Mouse (Mus musculus): ENCODE measurements around the gene Ttf1. TPM values are rescaled to one million over a fixed set of nuclear protein-coding genes. Genes with fewer than 3 reads are reported as not detected.
"Not testable (repeated sequence)": the region's sequence is repeated elsewhere in the genome, so short reads cannot be mapped to it uniquely, and the experiment has no call there.

The Ttf1 gene
- polyA plus RNA-seq, 1 experiment from 2014 or later, result 7.1 TPM

DNA sequence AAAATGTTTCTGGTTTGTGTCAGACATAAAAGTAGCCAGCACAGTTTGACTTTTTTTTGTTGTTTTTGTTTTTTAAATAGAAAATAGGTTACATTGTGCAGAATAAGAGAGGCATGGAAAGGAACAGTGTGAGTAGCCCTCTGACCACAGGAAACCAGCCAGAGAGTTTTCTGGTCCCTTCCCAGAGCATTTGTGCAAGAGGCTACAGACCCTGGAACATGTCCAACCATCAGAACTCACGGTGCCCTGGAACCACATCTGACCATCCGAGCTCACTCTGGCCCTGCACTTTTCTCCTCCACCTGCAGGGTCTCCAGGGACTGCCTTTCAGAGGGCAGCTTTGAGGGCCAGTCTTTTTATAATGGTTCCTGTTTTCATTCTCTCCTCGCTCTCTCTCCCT is 21.9 kb downstream of the Ttf1 start:
- WGBS, result 57% methylated on average over 3 of the region's 3 CpGs
- Histone ChIP-seq H3K4me3 (ENCODE audit: low read length) (no peak overlapping the region), H3K4me1 (ENCODE audit: control insufficient read depth, insufficient read depth, low read length) (no peaks in the 10 kb centered on the region), H3K9me3 (replicated peaks; ENCODE audit: control insufficient read depth, low read length) (no peaks in the 10 kb centered on the region), H3K9ac (ENCODE audit: low read length) (no peak overlapping the region), H3K4me2 (ENCODE audit: low read depth, low read length) (no peak overlapping the region), H3K27ac (ENCODE audit: low read length) (no peak overlapping the region), H3K27me3 (ENCODE audit: control insufficient read depth, insufficient read depth, low read length) (no peaks in the 10 kb centered on the region), H3K36me3 (ENCODE audit: control insufficient read depth, insufficient read depth) (peaks cover 61% of the 10 kb centered on the region)
- ATAC-seq (replicated peaks; ENCODE audit: extremely low read depth, insufficient read depth, low FRiP score), result no peak

DNA sequence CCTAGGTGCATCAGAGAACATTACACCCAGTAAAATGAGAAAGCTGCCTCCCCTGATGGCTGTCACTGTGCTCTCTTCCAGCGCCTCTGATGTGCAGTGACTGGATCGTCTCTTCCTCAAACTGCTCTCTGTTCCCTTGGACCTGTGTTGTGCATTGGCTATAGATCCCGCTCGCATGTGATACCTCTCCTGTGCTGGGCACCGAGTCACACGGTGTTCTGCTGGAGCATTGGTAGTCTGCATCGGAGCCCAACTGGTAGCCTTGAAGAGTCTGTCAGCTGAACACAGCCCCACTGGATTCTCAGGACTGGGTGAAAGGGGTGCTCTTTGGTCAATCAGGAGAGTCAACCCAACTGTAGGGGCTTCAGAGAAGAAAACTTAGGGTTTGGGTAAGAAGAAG is 26.0 kb downstream of the Ttf1 start:
- H3K27me3 ChIP-seq (ENCODE audit: control insufficient read depth, insufficient read depth, low read length), result no peaks in the 10 kb centered on the region
- H3K4me2 ChIP-seq (ENCODE audit: low read depth, low read length), result no peak overlapping the region
- H3K9me3 ChIP-seq (replicated peaks; ENCODE audit: control insufficient read depth, low read length), result no peaks in the 10 kb centered on the region
- H3K4me3 ChIP-seq (ENCODE audit: low read length), result no peak overlapping the region
- H3K27ac ChIP-seq (ENCODE audit: low read length), result no peak overlapping the region
- WGBS, result 93% methylated on average over 7 of the region's 7 CpGs
- ATAC-seq (replicated peaks; ENCODE audit: extremely low read depth, insufficient read depth, low FRiP score), result no peak
- no peaks in the 10 kb centered on the region for H3K4me1 ChIP-seq (ENCODE audit: control insufficient read depth, insufficient read depth, low read length)
- H3K9ac ChIP-seq (ENCODE audit: low read length), result no peak overlapping the region
- H3K36me3 ChIP-seq (ENCODE audit: control insufficient read depth, insufficient read depth), result peaks cover 32% of the 10 kb centered on the region

DNA sequence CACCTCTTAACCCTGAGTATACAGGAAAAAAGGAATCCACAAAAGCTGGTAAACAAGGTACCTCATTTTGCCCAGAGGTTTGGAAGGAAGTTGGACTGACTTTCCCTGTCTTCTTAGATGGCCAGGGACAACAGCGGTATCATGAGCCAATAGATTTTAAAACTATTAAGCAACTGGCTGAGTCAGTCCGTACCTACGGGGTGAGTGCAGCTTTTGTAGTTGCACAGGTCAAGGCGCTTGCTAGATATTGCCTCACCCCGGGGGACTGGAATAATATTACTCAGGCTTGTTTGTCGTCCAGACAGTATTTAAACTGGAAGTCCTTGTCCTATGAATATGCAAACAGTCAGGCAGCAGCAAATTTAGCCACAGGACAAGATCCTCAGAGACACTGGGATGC is 29.2 kb downstream of the Ttf1 start:
- H3K27me3 ChIP-seq (ENCODE audit: control insufficient read depth, insufficient read depth, low read length); H3K9ac ChIP-seq (ENCODE audit: low read length): not testable (repeated sequence)
- 88% methylated on average over 6 of the region's 6 CpGs for WGBS

DNA sequence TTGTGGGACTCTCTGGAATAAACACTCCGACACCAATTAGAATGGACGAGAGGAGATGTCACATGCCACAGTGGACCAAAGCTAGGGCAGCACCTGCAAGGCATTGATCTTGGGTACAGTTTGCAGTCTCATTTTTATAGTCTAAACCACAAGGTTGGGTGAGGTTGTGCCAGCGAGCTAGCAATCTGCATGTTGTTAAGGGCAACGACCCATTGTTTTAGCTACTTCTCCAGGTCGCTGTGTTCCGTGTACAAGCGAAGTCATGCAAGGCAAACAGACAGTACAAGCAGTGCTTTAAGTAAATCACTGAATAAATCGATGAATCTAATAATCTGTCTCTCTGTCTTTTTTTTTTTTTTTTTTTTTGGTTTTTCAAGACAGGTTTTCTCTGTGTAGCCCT is 35.6 kb downstream of the Ttf1 start:
- Histone ChIP-seq H3K9ac (ENCODE audit: low read length) (no peak overlapping the region), H3K4me1 (ENCODE audit: control insufficient read depth, insufficient read depth, low read length) (no peaks in the 10 kb centered on the region), H3K4me2 (ENCODE audit: low read depth, low read length) (no peak overlapping the region), H3K27me3 (ENCODE audit: control insufficient read depth, insufficient read depth, low read length) (no peaks in the 10 kb centered on the region), H3K4me3 (ENCODE audit: low read length) (no peak overlapping the region), H3K9me3 (replicated peaks; ENCODE audit: control insufficient read depth, low read length) (no peaks in the 10 kb centered on the region), H3K36me3 (ENCODE audit: control insufficient read depth, insufficient read depth) (no peaks in the 10 kb centered on the region), H3K27ac (ENCODE audit: low read length) (no peak overlapping the region)
- no peak for ATAC-seq (replicated peaks; ENCODE audit: extremely low read depth, insufficient read depth, low FRiP score)
- 85% methylated on average over 8 of the region's 8 CpGs for WGBS

More for the DNA sequence above, 29.2 kb downstream of the Ttf1 start:
- peaks cover 21% of the 10 kb centered on the region for H3K36me3 ChIP-seq (ENCODE audit: control insufficient read depth, insufficient read depth)
- H3K9me3 ChIP-seq (replicated peaks; ENCODE audit: control insufficient read depth, low read length); H3K4me1 ChIP-seq (ENCODE audit: control insufficient read depth, insufficient read depth, low read length); H3K27ac ChIP-seq (ENCODE audit: low read length); ATAC-seq (replicated peaks; ENCODE audit: extremely low read depth, insufficient read depth, low FRiP score); H3K4me2 ChIP-seq (ENCODE audit: low read depth, low read length); H3K4me3 ChIP-seq (ENCODE audit: low read length): not testable (repeated sequence)

DNA sequence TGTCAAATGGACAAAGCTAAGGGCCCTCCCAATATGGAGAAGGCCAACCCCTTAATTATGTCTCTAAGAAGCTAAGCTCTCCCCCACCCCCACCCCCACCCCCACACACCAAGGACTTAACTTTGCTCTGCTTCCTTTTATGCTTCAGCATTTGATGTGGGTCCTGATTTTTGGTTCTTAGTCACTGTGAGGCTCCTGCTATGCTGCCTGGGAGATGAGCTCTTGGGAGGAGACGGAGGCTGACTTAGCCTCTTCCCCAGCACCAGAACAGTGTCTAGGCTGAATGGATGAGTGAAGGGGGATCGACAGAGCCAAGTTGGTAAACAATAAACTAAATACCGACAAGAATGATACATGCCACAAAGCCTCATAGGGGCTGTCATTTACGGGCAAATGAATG is 36.7 kb downstream of the Ttf1 start:
- no peak overlapping the region for H3K4me2 ChIP-seq (ENCODE audit: low read depth, low read length)
- H3K4me3 ChIP-seq (ENCODE audit: low read length), result no peak overlapping the region
- no peak overlapping the region for H3K9ac ChIP-seq (ENCODE audit: low read length)
- 72% methylated on average over 4 of the region's 4 CpGs for WGBS
- no peaks in the 10 kb centered on the region for H3K36me3 ChIP-seq (ENCODE audit: control insufficient read depth, insufficient read depth)
- ATAC-seq (replicated peaks; ENCODE audit: extremely low read depth, insufficient read depth, low FRiP score), result no peak
- H3K27me3 ChIP-seq (ENCODE audit: control insufficient read depth, insufficient read depth, low read length), result no peaks in the 10 kb centered on the region
- no peaks in the 10 kb centered on the region for H3K9me3 ChIP-seq (replicated peaks; ENCODE audit: control insufficient read depth, low read length)
- no peaks in the 10 kb centered on the region for H3K4me1 ChIP-seq (ENCODE audit: control insufficient read depth, insufficient read depth, low read length)
- H3K27ac ChIP-seq (ENCODE audit: low read length), result no peak overlapping the region

DNA sequence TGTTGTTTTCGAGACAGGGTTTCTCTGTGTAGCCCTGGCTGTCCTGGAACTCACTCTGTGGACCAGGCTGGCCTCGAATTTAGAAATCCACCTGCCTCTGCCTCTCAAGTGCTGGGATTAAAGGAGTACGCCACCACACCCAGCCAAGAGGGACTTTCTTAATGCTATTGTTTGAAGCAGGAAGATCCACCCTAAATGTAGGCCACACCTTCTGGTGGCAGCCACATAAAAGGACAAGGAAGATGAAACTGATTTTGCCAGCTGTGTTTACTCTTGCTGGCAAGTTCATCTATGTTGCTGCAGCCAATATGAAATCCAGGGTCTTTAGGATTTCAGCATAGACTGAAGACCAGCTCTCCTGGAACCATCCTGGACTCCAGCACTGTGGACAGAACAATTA is 37.4 kb downstream of the Ttf1 start:
- Histone ChIP-seq H3K27ac (ENCODE audit: low read length) (no peak overlapping the region), H3K4me2 (ENCODE audit: low read depth, low read length) (no peak overlapping the region), H3K36me3 (ENCODE audit: control insufficient read depth, insufficient read depth) (no peaks in the 10 kb centered on the region), H3K27me3 (ENCODE audit: control insufficient read depth, insufficient read depth, low read length) (no peaks in the 10 kb centered on the region), H3K4me3 (ENCODE audit: low read length) (no peak overlapping the region), H3K9ac (ENCODE audit: low read length) (no peak overlapping the region), H3K4me1 (ENCODE audit: control insufficient read depth, insufficient read depth, low read length) (no peaks in the 10 kb centered on the region), H3K9me3 (replicated peaks; ENCODE audit: control insufficient read depth, low read length) (no peaks in the 10 kb centered on the region)
- ATAC-seq (replicated peaks; ENCODE audit: extremely low read depth, insufficient read depth, low FRiP score), result no peak
- 75% methylated on average over 3 of the region's 3 CpGs for WGBS

DNA sequence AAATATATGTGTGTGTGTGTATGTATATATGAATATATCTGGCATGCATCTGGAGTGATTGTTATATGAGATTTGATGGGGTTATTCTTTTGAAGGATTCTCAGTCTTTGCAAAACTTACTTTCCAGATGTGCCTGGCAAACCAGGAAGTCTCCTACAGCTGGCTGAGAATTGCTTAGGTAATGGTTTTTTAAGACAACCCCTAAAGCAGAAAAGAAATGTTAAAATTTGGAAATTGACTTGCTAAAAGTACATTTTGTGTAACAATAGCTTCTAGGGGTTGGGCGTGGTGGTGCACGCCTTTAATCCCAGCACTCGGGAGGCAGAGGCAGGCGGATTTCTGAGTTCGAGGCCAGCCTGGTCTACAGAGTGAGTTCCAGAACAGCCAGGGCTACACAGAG is 37.9 kb downstream of the Ttf1 start:
- H3K4me3 ChIP-seq (ENCODE audit: low read length); H3K27me3 ChIP-seq (ENCODE audit: control insufficient read depth, insufficient read depth, low read length); H3K9ac ChIP-seq (ENCODE audit: low read length); H3K9me3 ChIP-seq (replicated peaks; ENCODE audit: control insufficient read depth, low read length); H3K4me1 ChIP-seq (ENCODE audit: control insufficient read depth, insufficient read depth, low read length); H3K36me3 ChIP-seq (ENCODE audit: control insufficient read depth, insufficient read depth); ATAC-seq (replicated peaks; ENCODE audit: extremely low read depth, insufficient read depth, low FRiP score); H3K27ac ChIP-seq (ENCODE audit: low read length); H3K4me2 ChIP-seq (ENCODE audit: low read depth, low read length): not testable (repeated sequence)
- 90% methylated on average over 5 of the region's 5 CpGs for WGBS

DNA sequence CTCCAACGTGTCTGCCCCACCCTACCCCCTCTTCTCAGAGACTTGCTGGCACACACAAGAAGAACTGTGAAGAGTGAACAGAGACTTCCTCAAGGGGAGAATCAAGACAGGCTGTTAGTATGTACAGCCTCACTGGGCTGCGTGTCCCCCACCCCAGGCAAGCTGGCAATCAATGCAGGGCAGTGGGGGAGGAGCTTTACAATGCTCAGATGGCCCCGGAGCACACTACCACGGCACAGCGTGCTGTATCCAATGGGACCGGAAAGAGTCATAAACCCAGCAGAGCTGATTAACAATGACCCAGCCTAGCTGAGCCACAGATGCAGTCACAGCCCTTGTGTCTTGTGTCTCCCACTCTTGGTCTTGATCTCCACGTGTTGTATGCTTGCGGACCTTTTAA is 38.7 kb downstream of the Ttf1 start:
- Histone ChIP-seq H3K9ac (ENCODE audit: low read length) (no peak overlapping the region), H3K4me2 (ENCODE audit: low read depth, low read length) (no peak overlapping the region), H3K4me3 (ENCODE audit: low read length) (no peak overlapping the region), H3K27me3 (ENCODE audit: control insufficient read depth, insufficient read depth, low read length) (no peaks in the 10 kb centered on the region), H3K4me1 (ENCODE audit: control insufficient read depth, insufficient read depth, low read length) (no peaks in the 10 kb centered on the region), H3K9me3 (replicated peaks; ENCODE audit: control insufficient read depth, low read length) (no peaks in the 10 kb centered on the region), H3K27ac (ENCODE audit: low read length) (no peak overlapping the region), H3K36me3 (ENCODE audit: control insufficient read depth, insufficient read depth) (no peaks in the 10 kb centered on the region)
- ATAC-seq (replicated peaks; ENCODE audit: extremely low read depth, insufficient read depth, low FRiP score), result no peak
- WGBS, result 79% methylated on average over 8 of the region's 8 CpGs

DNA sequence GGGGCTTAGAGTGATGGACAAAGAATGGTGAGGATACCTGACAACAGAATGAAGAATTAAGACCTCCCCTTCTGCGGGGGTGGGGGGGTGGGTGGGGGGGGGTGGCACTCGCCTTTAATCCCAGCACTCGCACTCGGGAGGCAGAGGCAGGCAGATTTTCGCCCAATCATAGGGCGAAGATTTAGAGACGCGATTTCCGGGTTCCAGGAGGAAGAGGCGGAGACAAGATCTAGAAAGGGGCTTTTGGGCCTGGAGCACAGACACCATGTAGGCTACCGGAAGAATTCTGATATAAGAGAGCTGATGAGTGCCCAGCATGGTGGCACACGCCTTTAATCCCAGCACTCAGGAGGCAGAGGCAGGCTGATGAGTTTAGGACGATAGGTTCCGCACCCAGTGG is 39.6 kb downstream of the Ttf1 start:
- 85% methylated on average over 14 of the region's 14 CpGs for WGBS
- no peak for ATAC-seq (replicated peaks; ENCODE audit: extremely low read depth, insufficient read depth, low FRiP score)
- H3K4me3 ChIP-seq (ENCODE audit: low read length), result no peak overlapping the region

More for the DNA sequence above, 39.6 kb downstream of the Ttf1 start:
- Histone ChIP-seq H3K27ac (ENCODE audit: low read length) (no peak overlapping the region), H3K9ac (ENCODE audit: low read length) (no peak overlapping the region), H3K4me2 (ENCODE audit: low read depth, low read length) (no peak overlapping the region), H3K27me3 (ENCODE audit: control insufficient read depth, insufficient read depth, low read length) (no peaks in the 10 kb centered on the region), H3K4me1 (ENCODE audit: control insufficient read depth, insufficient read depth, low read length) (no peaks in the 10 kb centered on the region), H3K36me3 (ENCODE audit: control insufficient read depth, insufficient read depth) (no peaks in the 10 kb centered on the region), H3K9me3 (replicated peaks; ENCODE audit: control insufficient read depth, low read length) (no peaks in the 10 kb centered on the region)

Data from heart, embryonic 16.5 days (tissue).